Mouse (Mus musculus) layer of hippocampus, postnatal 36 days (tissue): ENCODE data around the gene Faap24. TPM values are rescaled to one million over a fixed set of nuclear protein-coding genes. Genes with fewer than 3 reads are reported as not detected.

Experiments used
- DNase-seq, 2 experiments: peaks; one replicate each; pipeline ENCODE4 v3.0.0; 2022
- total RNA-seq, 2 experiments: library from RNA; stranded (reverse); gene quantifications; 2 replicates each; pipeline ENCODE4 v1.2.3; 2021

Gene Faap24
- 1 to 10 TPM; 5.0 to 5.4 TPM for total RNA-seq

GRCm38 (mm10) chr7:35396542-35397168, at the start of gene Faap24, which contains the start of gene Cep89:
Faap24 (minus strand) TSS chr7:35396836.
Cep89 (plus strand) TSS chr7:35397035.
- DNase-seq: peak; percentile 95 to 98

GRCm38 (mm10) chr7:35435266-35435665, 38.6 kb upstream of the Faap24 start:
- DNase-seq: no peak

DNA sequence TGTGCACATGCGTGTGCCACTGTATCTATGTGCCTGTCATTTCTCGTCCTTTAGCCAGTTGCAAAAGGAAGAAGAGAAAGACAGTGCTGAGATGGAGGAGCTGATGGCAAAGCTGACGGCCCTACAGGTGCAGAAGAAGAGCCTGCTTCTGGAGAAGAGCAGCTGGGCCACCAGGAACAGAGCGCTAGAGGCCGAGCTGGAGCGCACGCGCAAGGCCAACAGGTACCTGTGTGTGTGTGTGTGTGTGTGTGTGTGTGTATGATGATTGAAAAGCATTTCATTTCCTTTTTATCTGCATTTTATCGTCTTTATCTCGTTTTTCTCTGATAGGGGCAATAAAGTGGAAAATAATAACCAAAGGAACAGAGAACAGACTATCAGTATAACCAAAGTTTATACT, 31.5 kb upstream of the Faap24 start:
- DNase-seq: no peak

- DNase-seq: no peak
Observed at GRCm38 (mm10) chr7:35423071-35423470, 26.4 kb upstream of the Faap24 start.

DNA sequence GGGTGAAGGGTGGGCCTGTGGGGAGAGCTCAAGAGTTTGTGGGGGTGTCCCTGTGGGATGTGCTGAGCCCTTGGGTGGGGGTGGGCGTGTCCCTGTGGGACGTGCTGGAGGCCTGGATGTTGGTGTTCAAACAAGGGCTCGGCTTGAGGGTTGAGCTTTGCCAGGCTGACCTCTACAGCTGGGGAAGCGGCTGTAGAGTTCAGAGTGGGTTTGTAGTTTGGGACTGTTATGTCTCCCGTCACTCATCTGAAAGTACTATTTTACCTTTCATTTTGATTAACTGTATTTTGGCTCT, 20.0 kb upstream of the Faap24 start:
- no peak for DNase-seq

GRCm38 (mm10) chr7:35415801-35416653, 19.4 kb upstream of the Faap24 start:
- DNase-seq: no peak

GRCm38 (mm10) chr7:35415226-35415625, 18.6 kb upstream of the Faap24 start:
- DNase-seq: no peak

DNA sequence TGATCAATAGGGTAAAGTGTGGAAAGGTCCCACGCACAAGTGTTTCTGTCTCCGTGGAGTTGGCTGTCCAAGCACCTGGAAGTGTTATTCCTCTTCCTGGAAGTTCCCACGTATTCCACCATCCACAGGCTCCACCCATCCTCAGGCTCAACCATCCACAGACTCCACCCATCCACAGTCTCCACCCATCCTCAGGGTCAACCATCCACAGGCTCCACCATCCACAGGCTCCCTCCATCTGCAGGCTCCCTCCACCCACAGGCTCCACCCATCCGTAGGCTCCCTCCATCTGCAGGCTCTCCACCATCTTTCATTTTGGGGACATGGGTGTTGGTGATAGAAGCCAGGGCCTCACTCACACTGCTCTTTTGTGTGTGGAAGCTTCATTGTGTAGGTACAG, 4.5 kb upstream of the Faap24 start:
- DNase-seq: no peak

DNA sequence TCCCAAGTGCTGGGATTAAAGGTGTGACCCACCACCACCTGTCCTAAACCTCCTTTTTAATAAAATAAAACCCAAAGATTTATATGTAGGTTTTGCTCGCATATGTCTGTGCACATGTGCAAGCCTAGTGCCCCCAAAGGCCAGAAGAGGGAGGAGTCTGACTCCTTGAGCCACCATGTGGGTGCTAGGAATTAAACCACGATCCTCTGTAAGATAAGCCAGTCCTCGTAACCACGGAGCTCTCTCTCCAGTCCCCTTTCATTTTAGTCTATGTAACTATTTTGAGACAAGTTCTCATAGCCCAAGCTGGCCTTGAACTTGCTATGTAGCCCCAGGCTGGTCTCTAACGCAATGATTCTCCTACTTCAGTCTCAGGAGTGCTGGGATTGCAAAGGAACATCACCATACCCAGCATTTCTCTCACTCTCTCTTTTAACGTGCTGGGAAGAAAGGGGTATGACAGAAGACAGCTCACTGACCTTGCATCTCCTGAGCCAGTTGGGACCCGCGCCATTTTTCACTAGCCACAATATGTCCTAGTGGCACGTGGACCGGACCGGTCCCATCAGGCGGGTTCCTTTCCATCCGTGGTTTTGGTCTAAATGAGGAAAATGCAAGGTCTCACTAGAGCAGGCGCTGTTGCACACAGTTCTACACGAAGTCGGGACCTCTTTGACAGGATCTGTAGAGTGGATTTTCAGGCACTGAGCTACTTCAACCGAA, 741 bp downstream of the Faap24 start:
- no peak for DNase-seq

DNA sequence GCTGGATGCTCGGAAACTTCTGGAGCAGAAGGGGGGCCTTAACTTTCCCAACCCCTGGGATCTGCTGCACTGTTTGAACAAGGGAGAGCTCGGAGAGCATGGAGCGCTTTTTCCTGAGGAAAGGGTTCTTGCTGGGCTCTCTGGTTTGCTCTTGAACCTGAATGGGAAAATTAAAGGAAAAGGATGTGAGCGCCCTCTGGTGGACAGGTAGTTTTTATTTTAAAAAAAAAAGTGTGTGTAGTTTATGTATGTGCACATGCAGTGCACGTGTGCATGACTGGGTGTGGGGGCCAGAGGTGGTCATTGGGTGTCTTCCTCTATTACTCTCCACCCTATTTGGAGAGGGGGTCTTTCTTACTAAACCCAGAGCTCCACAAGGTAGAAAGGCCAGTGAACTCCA, 3.7 kb downstream of the Faap24 start:
- no peak for DNase-seq

DNA sequence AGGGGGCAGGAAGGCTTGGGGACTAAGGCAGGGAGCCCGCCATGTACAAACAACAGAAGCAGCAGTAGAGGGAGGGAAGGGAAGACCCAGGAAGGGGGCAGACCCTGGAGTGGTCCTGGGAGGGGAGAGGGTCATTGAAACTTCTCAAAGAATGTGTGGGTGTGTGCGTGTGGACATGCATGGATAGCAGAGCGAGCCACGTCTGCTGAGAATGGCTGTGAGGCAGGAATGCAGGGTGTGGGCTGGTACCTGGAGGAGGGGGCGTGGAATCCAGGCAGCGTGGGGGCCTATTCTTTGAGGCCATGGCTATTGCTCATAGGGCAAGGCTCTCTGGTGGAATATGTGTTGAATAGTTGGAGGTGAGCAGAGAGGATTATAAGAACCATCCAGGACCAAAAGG, 7.9 kb downstream of the Faap24 start:
- no peak for DNase-seq

DNA sequence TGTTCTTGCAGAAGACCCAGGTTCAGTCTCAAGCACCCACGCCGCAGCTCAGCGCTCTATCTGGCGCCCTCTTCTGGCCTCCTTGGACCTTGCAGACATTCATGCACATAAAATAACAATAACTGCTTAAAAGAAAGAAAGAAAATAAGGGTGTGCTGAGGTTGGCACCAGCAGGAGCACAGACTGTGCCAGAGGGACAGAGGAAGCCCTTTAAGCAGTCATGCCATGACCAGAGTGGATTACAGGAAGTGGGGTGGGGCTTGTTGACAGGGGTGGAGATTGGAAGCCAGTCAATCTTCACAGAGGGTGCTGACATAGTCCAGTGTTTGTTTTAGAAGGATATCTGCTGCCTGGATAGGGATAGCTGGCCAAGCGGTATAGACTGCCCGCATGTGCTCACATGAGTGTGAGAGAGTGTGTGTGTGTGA, 10.1 kb downstream of the Faap24 start:
- no peak for DNase-seq

DNA sequence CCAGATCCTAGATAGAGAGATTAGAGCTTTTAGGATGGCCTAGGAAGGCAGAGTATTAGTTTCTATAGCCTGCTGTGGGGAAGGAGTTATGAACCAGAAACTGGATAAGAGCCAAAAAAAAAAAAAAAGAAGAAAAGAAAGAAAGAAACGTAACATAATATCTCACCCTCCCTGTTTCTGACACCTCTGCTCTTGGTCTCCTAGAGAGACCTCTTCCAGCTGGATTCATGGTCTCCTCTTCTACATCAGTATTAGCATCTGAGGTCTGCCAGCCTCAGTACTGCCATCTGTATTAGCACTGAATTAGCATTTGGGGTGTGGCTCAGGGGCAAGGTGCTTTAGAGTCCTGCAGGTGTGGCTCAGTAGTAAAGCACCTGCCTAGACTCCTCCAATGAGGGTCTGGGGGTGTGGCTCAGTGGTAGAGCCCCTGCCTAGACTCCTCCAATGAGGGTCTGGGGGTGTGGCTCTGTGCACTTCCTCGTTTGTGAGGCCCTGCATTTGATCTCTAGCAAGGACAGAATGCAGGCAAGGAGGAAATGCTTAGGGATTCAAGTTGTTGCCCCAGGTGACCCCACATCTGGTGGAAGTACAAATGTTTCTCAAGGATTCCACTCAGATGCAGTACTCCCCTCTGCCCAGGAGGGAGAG, 13.8 kb downstream of the Faap24 start:
- no peak for DNase-seq

DNA sequence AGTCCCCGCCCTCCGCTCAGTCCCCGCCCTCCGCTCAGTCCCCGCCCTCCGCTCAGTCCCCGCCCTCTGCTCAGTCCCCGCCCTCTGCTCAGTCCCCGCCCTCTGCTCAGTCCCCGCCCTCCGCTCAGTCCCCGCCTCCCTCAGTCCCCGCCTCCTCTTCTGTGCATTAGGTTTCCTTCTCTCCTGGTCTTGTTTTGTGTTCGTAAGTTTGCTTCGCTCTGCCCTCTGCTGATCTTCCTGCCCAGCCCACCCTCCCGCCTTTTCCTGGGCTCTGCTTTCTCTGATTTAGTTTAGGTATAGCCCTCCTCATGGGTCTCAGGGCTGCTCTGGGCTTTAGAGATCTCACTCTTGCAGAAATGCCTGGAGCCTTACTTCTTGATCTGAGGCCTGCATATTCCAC, 14.8 kb downstream of the Faap24 start:
- no peak for DNase-seq

DNA sequence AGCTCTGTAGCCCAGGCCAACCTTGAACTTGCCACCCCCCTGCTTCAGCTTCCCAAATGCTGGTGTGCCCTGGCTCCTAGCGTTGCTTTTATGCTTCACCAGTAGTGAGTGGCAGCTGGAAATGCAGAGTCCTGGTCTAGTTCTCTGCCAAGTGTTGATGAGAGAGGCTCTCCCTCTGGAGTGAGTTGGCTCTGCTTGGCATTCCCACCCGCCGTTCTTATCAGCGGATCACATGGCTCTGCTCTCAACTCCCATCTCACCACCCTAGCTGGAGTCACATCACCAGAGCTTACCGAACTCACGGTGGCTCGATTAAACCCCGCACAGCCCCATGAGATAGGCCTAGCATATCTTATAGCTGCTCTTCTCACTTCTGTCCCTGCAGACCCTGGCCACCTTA, 16.3 kb downstream of the Faap24 start:
- no peak for DNase-seq

GRCm38 (mm10) chr7:35379492-35380119, 17.0 kb downstream of the Faap24 start:
- DNase-seq: no peak

- DNase-seq: no peak
Observed at GRCm38 (mm10) chr7:35376623-35377022, 20.0 kb downstream of the Faap24 start.

DNA sequence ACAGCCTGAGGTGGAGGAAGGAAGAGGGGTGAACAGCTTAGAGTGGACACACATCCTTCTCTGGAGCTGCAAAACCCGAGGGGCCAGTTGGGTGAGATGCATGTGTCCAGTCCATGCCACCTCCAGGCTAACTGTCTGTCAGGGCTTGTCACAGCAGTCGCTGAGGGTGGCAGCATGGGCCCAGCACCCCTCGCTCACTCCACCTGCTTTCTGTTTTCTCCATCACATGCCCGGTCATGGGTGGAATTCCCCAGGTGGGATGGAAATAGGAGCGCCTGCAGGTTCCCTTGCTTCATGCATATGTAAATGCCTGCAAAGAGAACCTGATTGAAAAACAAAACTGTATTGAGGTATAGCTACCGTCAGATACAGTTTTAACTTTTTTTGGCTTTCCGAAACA, 22.4 kb downstream of the Faap24 start:
- DNase-seq: no peak

DNA sequence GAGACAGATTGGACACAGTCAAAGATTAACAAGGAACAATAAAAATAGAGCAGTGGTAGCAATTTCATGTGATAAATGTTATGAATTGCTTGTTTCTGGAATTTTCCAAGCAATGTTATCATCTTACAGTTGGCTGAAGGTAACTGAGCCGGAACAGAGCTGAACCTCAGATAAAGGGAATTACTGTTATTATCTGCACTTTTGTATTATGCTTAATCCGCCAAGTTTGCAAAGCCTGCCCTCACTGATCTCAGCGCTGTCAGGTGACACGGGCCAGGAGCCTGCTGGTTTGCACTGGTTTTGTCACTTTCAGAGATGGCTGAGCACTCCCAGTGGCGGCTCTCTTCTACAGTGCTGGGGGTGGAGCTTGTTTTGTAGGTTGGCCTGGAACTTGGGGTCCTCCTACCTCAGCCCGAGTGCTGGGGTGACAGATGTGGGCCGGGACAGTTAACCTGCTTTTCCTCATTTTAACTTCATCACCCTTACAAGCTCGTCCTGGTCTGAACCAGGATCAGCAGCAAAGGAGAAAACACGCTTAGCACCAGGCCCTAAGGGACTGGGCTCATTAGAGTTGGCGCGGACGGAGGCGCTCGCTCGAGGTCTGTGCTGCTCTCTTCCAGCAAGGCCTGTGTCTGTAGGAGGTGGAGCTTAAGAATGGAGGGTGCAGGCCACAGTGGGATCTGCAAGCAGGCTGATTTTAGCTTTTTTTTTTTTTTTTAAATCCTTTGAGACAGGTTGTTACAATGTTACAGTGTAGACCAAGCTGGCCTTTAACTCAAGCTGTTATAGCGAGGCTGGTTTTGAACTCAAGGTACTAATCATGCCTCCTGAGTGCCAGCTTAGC, 23.3 kb downstream of the Faap24 start:
- no peak for DNase-seq

- DNase-seq: no peak
Observed at GRCm38 (mm10) chr7:35372483-35373017, 24.1 kb downstream of the Faap24 start.

DNA sequence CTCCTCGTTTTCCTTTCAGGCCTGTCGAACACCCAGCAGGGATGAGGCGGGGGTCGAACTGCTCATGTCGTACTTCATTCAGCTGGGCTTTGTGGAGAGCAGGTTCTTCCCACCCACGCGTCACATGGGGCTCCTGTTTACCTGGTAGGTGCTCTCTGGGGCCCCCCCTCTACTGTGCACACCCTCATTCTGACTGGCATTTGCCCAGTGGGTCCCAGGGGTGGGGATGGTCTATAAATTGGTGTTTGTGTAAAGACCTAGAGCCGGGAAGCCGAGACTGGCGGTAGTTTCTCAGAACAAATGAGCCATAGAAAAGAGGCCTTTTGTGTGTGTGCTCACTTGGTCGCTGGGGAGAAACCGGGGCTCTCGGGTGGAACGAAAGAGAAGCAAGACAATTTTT, 25.5 kb downstream of the Faap24 start:
- no peak for DNase-seq
